Mouse (Mus musculus) ES-Bruce4 (cell line): Measurements from ENCODE around the gene Pknox2. TPM values are rescaled to one million over a fixed set of nuclear protein-coding genes. Genes with fewer than 3 reads are reported as not detected.

Source experiments
- H3K27ac ChIP-seq: 2 replicates; pipeline ENCODE4 v1.5.1; 2012; ENCODE audit warnings: low read length, inconsistent platforms; ENCODE audit not compliant: insufficient read depth
- H3K27me3 ChIP-seq: 2 replicates; pipeline ENCODE4 v1.6.1; 2012; ENCODE audit warnings: mild to moderate bottlenecking, low read length, inconsistent platforms; ENCODE audit not compliant: control insufficient read depth, poor library complexity, insufficient read depth, severe bottlenecking
- H3K36me3 ChIP-seq: 2 replicates; pipeline ENCODE4 v1.6.1; 2012; ENCODE audit warnings: inconsistent platforms, mild to moderate bottlenecking, low read length, moderate library complexity; ENCODE audit not compliant: control insufficient read depth, poor library complexity, insufficient read depth, severe bottlenecking
- H3K4me1 ChIP-seq: one replicate; pipeline ENCODE4 v1.8.1; 2011; ENCODE audit warnings: low read length; ENCODE audit not compliant: control insufficient read depth, insufficient read depth
- H3K4me3 ChIP-seq: 2 replicates; pipeline ENCODE4 v1.5.1; 2011; ENCODE audit warnings: low read depth, mild to moderate bottlenecking, low read length
- H3K9ac ChIP-seq: 2 replicates; pipeline ENCODE4 v1.6.1; 2012; ENCODE audit warnings: low read depth, mild to moderate bottlenecking, inconsistent platforms; ENCODE audit not compliant: poor library complexity, severe bottlenecking
- H3K9me3 ChIP-seq: replicated peaks from 2 replicates; pipeline ENCODE4 v1.6.1; 2012; ENCODE audit warnings: mild to moderate bottlenecking, low read length, inconsistent platforms; ENCODE audit not compliant: control insufficient read depth, poor library complexity, insufficient read depth, severe bottlenecking
- CTCF ChIP-seq: IDR thresholded peaks from one replicate; pipeline ENCODE4 v1.8.1; 2011; ENCODE audit warnings: low read depth, low read length
- EP300 ChIP-seq: IDR thresholded peaks from 2 replicates; pipeline ENCODE4 v1.6.1; 2011; ENCODE audit warnings: low read depth, low read length; ENCODE audit not compliant: insufficient read depth
- POLR2A ChIP-seq: IDR thresholded peaks from one replicate; pipeline ENCODE4 v1.8.1; 2011; ENCODE audit warnings: low read length; ENCODE audit not compliant: insufficient read depth
- polyA plus RNA-seq: library from polyadenylated mRNA; stranded (reverse); fragments of >200 nt; gene quantifications from 2 replicates; pipeline ENCODE4 v1.2.4, GENCODE M21; 2011; ENCODE audit warnings: low read depth; ENCODE audit not compliant: missing spikeins, insufficient read depth, insufficient read length

Gene Pknox2
- polyA plus RNA-seq, 1 experiment = 12.3 TPM

- Histone ChIP-seq H3K27ac (no peak overlapping the region), H3K36me3 (no peaks in the 10 kb centered on the region), H3K9ac (no peak overlapping the region), H3K27me3 (no peaks in the 10 kb centered on the region), H3K9me3 (no peaks in the 10 kb centered on the region), H3K4me3 (no peak overlapping the region), H3K4me1 (no peaks in the 10 kb centered on the region)
- TF ChIP-seq CTCF (no peak), EP300 (no peak), POLR2A (no peak)
Measured at GRCm38 (mm10) chr9:37123384-37123783, 23.8 kb downstream of the Pknox2 start.

- H3K4me1 ChIP-seq = no peaks in the 10 kb centered on the region
- H3K27me3 ChIP-seq = no peaks in the 10 kb centered on the region
- H3K27ac ChIP-seq = no peak overlapping the region
- H3K9me3 ChIP-seq = no peaks in the 10 kb centered on the region
- H3K36me3 ChIP-seq = no peaks in the 10 kb centered on the region
- TF ChIP-seq CTCF (no peak), EP300 (no peak), POLR2A (no peak)
- no peak overlapping the region for H3K4me3 ChIP-seq
- H3K9ac ChIP-seq = no peak overlapping the region
Measured at GRCm38 (mm10) chr9:37122971-37123370, 24.2 kb downstream of the Pknox2 start.

- TF ChIP-seq EP300 (no peak), POLR2A (no peak), CTCF (no peak)
- no peak overlapping the region for H3K27ac ChIP-seq
- no peak overlapping the region for H3K4me3 ChIP-seq
- no peak overlapping the region for H3K9ac ChIP-seq
- no peaks in the 10 kb centered on the region for H3K36me3 ChIP-seq
- no peaks in the 10 kb centered on the region for H3K4me1 ChIP-seq
- no peaks in the 10 kb centered on the region for H3K9me3 ChIP-seq
- no peaks in the 10 kb centered on the region for H3K27me3 ChIP-seq
Measured at GRCm38 (mm10) chr9:37122381-37122780, 24.8 kb downstream of the Pknox2 start.

- no peaks in the 10 kb centered on the region for H3K4me1 ChIP-seq
- no peaks in the 10 kb centered on the region for H3K36me3 ChIP-seq
- no peaks in the 10 kb centered on the region for H3K27me3 ChIP-seq
- H3K4me3 ChIP-seq = no peak overlapping the region
- TF ChIP-seq POLR2A = no peak
- TF ChIP-seq EP300 = no peak
- no peak for TF ChIP-seq CTCF
- H3K27ac ChIP-seq = no peak overlapping the region
- no peak overlapping the region for H3K9ac ChIP-seq
- H3K9me3 ChIP-seq = no peaks in the 10 kb centered on the region
Measured at GRCm38 (mm10) chr9:37121761-37122331, 25.4 kb downstream of the Pknox2 start.

- no peak for TF ChIP-seq EP300
- no peak for TF ChIP-seq POLR2A
- TF ChIP-seq CTCF = no peak
- Histone ChIP-seq H3K4me3 (no peak overlapping the region), H3K9me3 (no peaks in the 10 kb centered on the region), H3K27me3 (no peaks in the 10 kb centered on the region), H3K27ac (no peak overlapping the region), H3K4me1 (no peaks in the 10 kb centered on the region), H3K9ac (no peak overlapping the region), H3K36me3 (no peaks in the 10 kb centered on the region)
Measured at GRCm38 (mm10) chr9:37120801-37121200, 26.4 kb downstream of the Pknox2 start.

- Histone ChIP-seq H3K4me1 (no peaks in the 10 kb centered on the region), H3K27ac (no peak overlapping the region), H3K9ac (no peak overlapping the region), H3K27me3 (no peaks in the 10 kb centered on the region), H3K4me3 (no peak overlapping the region), H3K36me3 (no peaks in the 10 kb centered on the region), H3K9me3 (no peaks in the 10 kb centered on the region)
- TF ChIP-seq POLR2A (no peak), EP300 (no peak), CTCF (no peak)
Measured at GRCm38 (mm10) chr9:37117529-37117928, 29.7 kb downstream of the Pknox2 start.
